Mouse (Mus musculus): Measurements from ENCODE around the gene Bahcc1.
A peak's percentile ranks its signal among the peaks of the same experiment; 100 is the strongest.

The Bahcc1 gene

GRCm38 (mm10) chr11:120232230-120233097, at the start of gene Bahcc1:
TSS of gene Bahcc1 (plus strand) at chr11:120232947.
- DNase-seq (ENCODE audit: low spot score) = peak; percentile 100

GRCm38 (mm10) chr11:120183180-120183579, 49.6 kb upstream of the Bahcc1 start:
- no peak for DNase-seq (ENCODE audit: low spot score)

GRCm38 (mm10) chr11:120183708-120184107, 49.0 kb upstream of the Bahcc1 start:
- DNase-seq (ENCODE audit: low spot score) = no peak

DNA sequence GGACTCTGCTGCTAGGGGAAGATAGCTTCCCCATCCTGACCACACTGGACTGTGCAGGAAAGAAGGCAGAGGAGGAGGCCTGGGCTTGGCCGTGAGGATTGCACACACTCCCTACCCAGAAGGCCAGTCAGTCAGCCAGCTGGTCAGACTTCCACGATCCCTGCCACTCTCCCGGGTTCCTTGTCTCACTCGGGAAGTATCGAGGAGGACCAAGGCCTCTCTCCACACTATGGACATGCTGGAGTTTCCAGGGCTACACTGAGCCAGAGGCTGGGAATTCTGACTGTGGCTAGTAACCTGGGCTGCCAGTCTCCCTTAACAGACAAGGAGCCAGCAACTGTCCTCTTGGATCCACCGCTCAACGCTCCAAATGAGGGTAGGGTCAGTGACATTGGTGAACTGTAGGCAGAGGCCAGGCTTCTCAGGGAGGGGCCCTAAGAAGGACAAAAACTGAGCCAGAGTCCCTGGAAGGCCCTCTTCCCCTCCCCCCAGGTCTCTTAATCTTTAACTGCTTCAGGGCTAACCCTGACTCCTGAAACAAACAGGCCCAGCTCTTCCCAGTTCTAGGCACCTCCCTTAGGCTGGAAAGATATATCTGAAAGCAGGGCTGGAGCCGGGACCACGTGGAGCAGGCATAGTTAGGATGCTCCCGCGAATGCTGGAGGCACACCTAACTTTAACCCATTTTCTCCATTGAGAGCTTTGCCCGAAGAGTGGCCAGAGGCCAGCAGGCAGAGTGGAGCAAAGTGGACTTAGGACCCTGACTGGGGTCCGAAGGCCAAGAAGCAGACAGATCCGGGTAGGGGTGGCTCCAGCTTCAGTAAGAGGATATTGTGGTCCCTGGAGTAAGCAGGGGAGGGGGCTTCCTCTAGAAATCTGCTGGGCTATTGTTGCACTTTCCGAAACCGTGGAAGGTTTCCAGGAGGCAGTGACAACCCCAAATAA, 48.1 kb upstream of the Bahcc1 start:
- DNase-seq (ENCODE audit: low spot score) = no peak

DNA sequence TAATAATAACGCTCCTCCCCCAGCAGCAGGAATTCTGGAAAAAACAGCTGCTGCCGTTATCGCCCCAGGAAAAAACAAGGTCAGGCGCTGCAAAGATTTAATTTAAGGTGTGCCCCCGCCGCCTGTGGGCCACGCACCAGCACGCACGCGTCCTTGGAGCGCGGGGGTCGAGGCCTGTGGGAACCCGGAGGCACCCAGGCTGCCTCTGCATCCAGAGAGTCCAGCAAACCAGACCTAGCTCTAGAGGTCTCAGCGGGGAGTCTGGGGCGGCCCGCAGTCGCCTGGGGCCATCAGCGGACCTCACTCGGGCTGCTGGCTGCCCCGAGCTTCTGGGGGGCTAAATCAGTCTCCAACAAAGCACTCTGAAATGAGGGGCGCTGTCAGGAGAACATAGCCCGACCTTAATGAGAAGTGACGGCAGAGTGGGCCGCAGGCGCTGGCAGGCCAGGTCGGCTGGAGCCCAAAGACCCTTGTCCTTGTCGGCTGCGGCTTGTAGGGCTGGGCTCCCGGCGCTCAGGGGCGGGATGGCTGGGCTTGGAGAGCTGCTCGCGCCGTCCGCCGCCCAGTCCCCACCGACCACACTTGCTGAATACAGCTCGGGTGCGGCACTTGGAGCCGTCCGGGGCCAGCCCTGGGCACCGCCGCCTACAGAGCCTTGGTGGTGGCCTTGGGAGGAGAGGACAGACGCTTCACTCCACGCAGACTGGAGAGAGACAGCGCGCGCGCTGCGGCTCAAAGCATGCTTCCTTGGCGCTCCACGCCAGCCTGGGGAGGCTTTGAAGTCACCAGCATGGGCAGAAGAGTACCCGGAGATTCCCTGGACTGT, 47.2 kb upstream of the Bahcc1 start:
- no peak for DNase-seq (ENCODE audit: low spot score)

DNA sequence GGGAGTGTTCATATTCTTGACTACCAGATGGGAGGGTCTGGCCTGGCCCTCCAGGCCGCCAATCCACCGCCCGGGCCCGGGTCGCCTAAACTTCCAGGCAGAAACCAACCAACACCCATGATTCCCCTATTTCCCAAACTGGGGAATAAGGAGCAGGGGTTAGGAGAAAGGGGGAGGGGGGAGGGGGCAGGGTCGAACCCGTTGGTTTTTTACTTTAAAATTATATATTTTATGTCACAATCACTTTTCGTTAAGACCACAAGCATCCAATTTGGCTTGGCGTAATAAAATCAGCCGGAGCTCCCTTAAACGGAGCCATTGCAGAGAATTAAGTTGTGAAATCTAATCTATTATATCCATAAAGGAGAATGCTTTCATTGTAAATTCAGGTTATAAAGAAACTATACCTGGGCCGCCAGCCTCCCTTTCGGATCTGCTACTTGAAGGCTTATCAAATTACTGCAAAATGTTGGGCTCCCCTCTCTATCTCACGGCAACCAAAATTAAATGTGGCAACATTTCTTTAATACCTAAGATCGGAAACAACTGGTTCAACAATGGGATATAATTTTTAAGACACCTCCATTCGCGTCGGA, 46.5 kb upstream of the Bahcc1 start:
- no peak for DNase-seq (ENCODE audit: low spot score)

DNA sequence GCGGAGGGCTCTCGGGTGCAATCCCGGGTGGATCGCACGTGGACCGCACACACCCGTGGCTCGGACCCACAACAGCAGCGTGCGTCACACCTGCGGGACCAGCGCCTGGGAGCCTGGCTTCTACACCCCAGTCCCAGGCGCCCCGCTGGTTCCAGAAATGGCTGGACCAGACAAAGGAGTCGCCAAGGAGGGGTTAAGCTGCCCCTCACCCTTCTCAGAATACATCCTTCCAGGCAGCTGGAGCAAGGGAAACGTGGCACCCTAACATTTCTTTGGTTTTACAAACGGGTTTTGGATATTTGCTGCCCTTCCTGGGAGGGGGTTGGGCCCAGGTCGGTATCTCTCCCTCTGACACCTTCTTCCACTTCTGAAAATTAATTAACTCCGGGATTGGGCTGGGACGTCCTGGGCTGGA, 45.9 kb upstream of the Bahcc1 start:
- DNase-seq (ENCODE audit: low spot score) = no peak

DNA sequence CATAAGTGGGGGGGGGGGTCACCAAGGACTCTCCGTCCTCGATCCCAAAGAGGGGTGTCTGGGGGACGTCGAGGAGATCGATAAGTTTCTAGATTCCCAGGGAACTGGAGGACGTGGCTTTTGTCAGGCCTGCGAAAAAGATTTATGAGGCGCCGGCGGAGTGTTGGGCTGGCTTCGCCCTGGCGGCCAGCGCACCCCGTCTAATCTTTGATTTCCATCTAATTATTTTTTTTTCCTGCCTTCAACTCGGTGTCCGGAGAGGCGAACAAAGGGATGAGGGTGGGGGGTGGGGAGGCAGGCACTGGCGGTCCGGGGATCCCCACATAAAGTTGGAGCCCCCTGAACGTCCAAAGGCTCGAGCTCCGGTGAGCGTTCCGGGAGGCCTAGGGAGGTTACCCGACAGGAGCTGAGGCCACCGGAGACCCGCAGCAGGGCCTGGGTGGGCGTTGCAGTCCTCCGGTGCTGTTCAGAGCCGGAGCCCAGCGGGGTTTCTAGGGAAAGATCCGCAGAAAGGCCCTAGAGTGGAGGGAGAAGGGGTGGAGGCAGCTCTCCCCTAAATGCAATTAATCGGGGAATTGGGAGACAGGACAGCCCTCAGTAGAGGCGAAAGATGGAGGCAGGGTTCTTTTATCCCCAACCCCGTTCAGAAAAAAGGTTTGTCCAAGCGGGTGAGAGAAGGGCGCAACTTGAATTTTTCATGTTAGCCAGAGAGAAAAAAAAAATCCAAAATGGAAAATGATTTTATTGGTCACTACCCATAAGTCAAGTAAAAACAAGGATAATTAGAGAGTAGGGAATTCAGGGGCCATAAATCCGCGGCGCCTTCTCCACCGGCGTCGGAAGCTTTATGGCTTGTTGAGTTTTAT, 45.3 kb upstream of the Bahcc1 start:
- DNase-seq (ENCODE audit: low spot score) = no peak

DNA sequence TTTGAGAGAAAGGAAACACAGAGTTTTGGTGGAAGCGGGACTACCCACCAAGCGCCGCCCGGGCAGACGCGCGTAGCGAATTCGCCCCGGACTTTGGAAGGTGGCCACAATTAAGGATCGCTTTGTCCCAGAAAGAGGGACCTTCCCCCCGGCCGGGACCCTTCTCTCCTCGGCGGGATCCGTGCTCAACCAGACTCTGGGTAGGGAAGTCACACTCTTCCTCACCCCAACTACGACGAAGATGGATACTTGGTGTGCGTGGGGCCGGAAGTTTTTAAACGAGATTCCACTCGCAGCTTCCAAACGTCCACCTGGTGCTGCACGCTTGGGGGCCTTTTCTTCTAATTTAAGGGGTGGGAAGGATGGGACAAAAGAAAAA, 44.7 kb upstream of the Bahcc1 start:
- no peak for DNase-seq (ENCODE audit: low spot score)

GRCm38 (mm10) chr11:120188481-120189441, 44.0 kb upstream of the Bahcc1 start:
- DNase-seq (ENCODE audit: low spot score) = peak; percentile 43

- peak; percentile 100 for DNase-seq (ENCODE audit: low spot score)
These were observed 43.1 kb upstream of the Bahcc1 start for GRCm38 (mm10) chr11:120189459-120190312.

- no peak for DNase-seq (ENCODE audit: low spot score)
These were observed 42.0 kb upstream of the Bahcc1 start for GRCm38 (mm10) chr11:120190526-120191412.

- DNase-seq (ENCODE audit: low spot score) = no peak
These were observed 33.9 kb upstream of the Bahcc1 start for GRCm38 (mm10) chr11:120198831-120199230.

GRCm38 (mm10) chr11:120199766-120200165, 33.0 kb upstream of the Bahcc1 start:
- DNase-seq (ENCODE audit: low spot score) = no peak

GRCm38 (mm10) chr11:120200621-120201020, 32.1 kb upstream of the Bahcc1 start:
- DNase-seq (ENCODE audit: low spot score) = no peak

GRCm38 (mm10) chr11:120204200-120204599, 28.5 kb upstream of the Bahcc1 start:
- DNase-seq (ENCODE audit: low spot score) = no peak

GRCm38 (mm10) chr11:120206069-120206668, 26.6 kb upstream of the Bahcc1 start:
- no peak for DNase-seq (ENCODE audit: low spot score)

All from layer of hippocampus, adult 11-12 months (tissue).